Mouse (Mus musculus): ENCODE data around the gene Tsr1.

Tsr1 gene

GRCm38 (mm10) chr11:74897678-74898516 is at the start of gene Tsr1:
Gene Tsr1 (plus strand): TSS chr11:74898071.
- peak; percentile 88 for DNase-seq (ENCODE audit: low read depth)

GRCm38 (mm10) chr11:74850998-74851661 is 46.7 kb upstream of the Tsr1 start:
- DNase-seq (ENCODE audit: low read depth): no peak

GRCm38 (mm10) chr11:74857756-74858155 is 40.1 kb upstream of the Tsr1 start:
- DNase-seq (ENCODE audit: low read depth): no peak

GRCm38 (mm10) chr11:74862129-74862528 is 35.7 kb upstream of the Tsr1 start:
- DNase-seq (ENCODE audit: low read depth): no peak

- DNase-seq (ENCODE audit: low read depth): no peak
These were observed 34.4 kb upstream of the Tsr1 start for GRCm38 (mm10) chr11:74863471-74863870.

- DNase-seq (ENCODE audit: low read depth): no peak
These were observed 33.5 kb upstream of the Tsr1 start for GRCm38 (mm10) chr11:74864421-74864820.

- no peak for DNase-seq (ENCODE audit: low read depth)
These were observed 32.6 kb upstream of the Tsr1 start for GRCm38 (mm10) chr11:74865252-74865651.

GRCm38 (mm10) chr11:74866640-74867039 is 31.2 kb upstream of the Tsr1 start:
- DNase-seq (ENCODE audit: low read depth): no peak

- DNase-seq (ENCODE audit: low read depth): no peak
These were observed 30.7 kb upstream of the Tsr1 start for GRCm38 (mm10) chr11:74867181-74867580.

- DNase-seq (ENCODE audit: low read depth): no peak
These were observed 29.7 kb upstream of the Tsr1 start for GRCm38 (mm10) chr11:74868046-74868760.

GRCm38 (mm10) chr11:74869603-74870002 is 28.3 kb upstream of the Tsr1 start:
- no peak for DNase-seq (ENCODE audit: low read depth)

GRCm38 (mm10) chr11:74870544-74870943 is 27.3 kb upstream of the Tsr1 start:
- DNase-seq (ENCODE audit: low read depth): no peak

- DNase-seq (ENCODE audit: low read depth): no peak
These were observed 26.8 kb upstream of the Tsr1 start for GRCm38 (mm10) chr11:74870991-74871622.

GRCm38 (mm10) chr11:74874630-74875029 is 23.2 kb upstream of the Tsr1 start:
- no peak for DNase-seq (ENCODE audit: low read depth)

GRCm38 (mm10) chr11:74876801-74877200 is 21.1 kb upstream of the Tsr1 start:
- no peak for DNase-seq (ENCODE audit: low read depth)

GRCm38 (mm10) chr11:74880999-74881398 is 16.9 kb upstream of the Tsr1 start:
- DNase-seq (ENCODE audit: low read depth): no peak

- DNase-seq (ENCODE audit: low read depth): no peak
These were observed 15.9 kb upstream of the Tsr1 start for GRCm38 (mm10) chr11:74881979-74882378.

GRCm38 (mm10) chr11:74883098-74883497 is 14.8 kb upstream of the Tsr1 start:
- DNase-seq (ENCODE audit: low read depth): no peak

GRCm38 (mm10) chr11:74894619-74895018 is 3.3 kb upstream of the Tsr1 start:
- no peak for DNase-seq (ENCODE audit: low read depth)

- DNase-seq (ENCODE audit: low read depth): peak; percentile 54
These were observed 1.6 kb upstream of the Tsr1 start for GRCm38 (mm10) chr11:74895980-74896900.

All from c-Kit-positive CD71-negative TER-119-negative erythroid progenitor cells, embryonic 14.5 days (primary cell).